Mouse (Mus musculus) lung, adult 18-20 months (tissue): ENCODE measurements around the gene Fads6.

Experiments used
- DNase-seq, 2 experiments: peaks; one replicate each; pipeline ENCODE4 v3.0.0; 2022; ENCODE audit warnings: mixed read lengths in 2 of 2

Gene Fads6

DNA sequence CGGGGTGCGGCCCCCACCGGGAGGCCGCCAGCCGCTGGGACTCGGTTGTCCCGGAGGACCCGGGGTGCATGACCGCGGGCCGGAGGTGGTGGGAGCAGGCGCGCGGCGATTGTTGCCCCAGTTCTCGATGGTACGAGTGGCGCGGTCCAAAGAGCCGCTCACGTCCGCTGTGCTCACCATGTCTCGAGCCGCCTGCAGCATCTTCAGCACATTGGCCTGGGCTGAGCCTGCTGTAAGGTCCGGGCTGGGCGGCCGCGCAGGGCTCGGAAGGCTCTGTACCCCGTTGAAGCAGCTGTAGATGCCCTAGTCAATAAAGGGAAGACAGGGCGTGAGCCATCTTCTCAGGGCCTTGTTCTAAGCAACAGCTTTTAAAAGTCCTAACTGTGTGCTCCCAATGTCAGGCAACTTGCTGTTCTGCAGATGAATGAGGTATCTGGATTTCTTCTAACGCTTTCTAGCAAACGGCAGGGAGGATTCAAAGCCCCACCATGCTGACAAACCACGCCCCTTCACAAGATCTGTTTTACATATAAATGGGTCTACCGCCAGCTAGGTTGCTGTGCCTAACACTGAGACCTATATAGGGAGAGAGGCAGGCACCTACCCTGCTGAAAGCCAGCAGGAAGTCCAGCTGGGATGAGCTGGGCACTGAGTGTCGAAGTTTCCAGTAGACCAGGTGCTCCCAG lies 46.9 kb downstream of the Fads6 start:
- DNase-seq, result no peak

DNA sequence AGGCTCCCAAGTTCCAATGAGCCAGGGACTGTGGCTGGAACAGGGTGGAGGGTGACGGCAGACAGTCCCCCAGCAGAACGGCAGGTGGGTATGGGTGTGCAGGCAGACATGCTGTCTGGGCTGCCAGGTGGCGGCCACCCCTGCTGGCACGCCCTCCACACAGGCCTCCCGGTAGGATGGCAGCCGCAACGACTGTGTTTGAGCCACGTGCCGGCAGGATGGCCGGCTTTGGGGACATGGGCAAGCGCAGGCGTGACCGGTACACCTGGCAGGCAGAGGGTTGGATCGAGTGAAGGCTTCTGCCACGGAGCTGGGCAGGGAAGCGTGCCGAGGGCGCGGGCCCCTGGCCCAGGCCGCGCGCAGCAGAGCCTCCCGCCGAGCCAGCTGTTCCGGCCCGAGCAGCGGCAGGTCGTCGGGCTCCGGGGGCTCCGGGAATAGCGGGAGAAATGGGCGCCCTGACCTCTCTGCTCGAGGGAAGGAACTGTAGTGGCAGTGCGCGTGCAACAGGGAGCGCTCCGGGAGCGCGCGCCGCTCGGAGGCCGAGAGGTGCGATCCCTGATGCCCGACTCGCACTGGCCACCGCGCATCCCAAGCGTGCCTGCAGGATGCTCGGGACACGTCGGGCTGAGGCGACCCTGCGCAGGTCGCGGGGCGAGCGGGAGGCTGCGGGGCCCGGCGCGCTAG lies 47.6 kb downstream of the Fads6 start:
- DNase-seq, result no peak

GRCm38 (mm10) chr11:115247945-115248344 lies 49.5 kb downstream of the Fads6 start:
- DNase-seq, result no peak

- DNase-seq, result no peak
Observed at GRCm38 (mm10) chr11:115247240-115247639, 50.2 kb downstream of the Fads6 start.

DNA sequence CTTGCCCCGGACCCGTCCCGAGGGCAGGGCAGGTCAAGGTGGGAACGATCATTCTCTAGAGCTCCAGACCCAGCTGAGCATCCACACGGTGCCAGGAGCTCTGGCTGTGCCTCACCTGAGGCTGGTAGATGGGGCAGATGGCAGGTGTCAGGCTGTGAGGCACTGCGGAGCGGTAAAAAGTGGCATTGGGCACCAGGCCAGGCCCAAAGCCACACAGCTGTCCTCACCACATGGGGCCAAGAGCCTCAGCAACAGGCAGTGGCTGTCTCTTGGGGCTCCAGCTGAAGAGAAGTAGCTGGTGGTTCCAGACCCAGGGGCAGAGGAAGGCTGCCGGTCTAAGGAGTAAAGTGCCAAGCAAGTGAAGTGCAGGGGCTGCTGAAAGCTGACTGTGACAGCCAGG lies 51.1 kb downstream of the Fads6 start:
- DNase-seq, result no peak

- peak; percentile 45 to 61 for DNase-seq
Observed at GRCm38 (mm10) chr11:115244840-115245239, 52.6 kb downstream of the Fads6 start.

- no peak for DNase-seq
Observed at GRCm38 (mm10) chr11:115243783-115244182, 53.7 kb downstream of the Fads6 start.

DNA sequence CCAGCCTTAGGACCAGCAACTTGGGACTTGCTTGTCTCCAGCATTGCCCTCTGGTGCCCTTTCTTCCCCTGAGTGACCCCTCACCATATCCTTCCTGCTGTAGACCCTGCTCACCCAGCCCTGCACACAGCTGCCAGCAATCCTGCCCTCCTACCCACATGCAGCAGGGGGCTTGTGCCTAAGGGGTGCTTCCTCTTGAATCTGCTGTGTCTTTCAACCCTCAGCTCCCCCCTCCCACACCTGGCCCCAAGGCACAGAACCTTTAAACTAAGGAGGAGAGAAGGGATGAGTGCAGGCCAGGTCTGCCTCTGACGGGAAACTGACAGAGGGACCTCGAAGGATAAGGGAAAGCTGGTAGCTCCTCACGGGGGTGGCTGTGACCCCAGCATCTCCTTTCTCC lies 54.7 kb downstream of the Fads6 start:
- no peak for DNase-seq

DNA sequence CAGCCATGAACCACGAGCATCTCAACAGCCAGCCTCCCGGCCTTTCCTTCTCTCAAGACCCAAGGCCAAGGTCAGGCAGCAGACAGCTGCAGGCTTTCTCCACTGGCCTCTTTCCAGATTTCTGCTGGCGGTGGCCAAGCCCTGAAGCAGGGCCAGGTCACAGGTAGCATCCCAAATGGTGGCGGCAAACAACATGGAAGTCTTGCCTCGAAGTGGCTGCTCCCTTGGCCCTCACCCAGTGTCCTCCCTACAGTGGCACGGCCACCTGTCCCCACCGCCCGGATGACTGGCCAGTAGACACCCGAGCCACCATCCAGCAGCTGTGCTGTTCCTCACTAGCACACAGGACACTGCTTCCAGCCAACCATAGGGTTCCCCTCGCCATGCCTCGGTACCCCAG lies 56.1 kb downstream of the Fads6 start:
- no peak for DNase-seq

- no peak for DNase-seq
Observed at GRCm38 (mm10) chr11:115236570-115236969, 60.9 kb downstream of the Fads6 start.

- DNase-seq, result no peak
Observed at GRCm38 (mm10) chr11:115234320-115235044, 63.0 kb downstream of the Fads6 start.

- DNase-seq, result no peak
Observed at GRCm38 (mm10) chr11:115233526-115234290, 63.8 kb downstream of the Fads6 start.

GRCm38 (mm10) chr11:115232889-115233288 lies 64.6 kb downstream of the Fads6 start:
- no peak for DNase-seq

DNA sequence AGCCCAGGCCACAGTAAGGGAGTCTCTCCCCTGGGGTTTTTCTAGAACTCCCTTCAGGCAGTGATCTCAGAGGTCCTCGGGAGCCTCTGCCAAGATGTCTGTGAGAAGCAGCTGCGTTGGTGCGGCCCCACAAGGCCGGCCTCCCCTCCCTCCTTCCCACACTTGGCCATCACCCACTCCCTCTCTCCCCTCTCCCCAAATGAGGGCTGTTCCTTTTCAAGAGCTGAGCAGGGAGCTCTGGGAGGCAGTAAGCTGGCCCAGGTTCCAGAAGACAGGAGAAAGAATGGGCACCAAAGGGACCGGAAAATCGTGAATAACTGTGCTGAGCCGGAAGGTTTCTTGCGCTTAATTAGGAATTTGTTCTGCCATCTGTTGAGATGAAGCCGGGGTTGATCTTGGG lies 65.5 kb downstream of the Fads6 start:
- no peak for DNase-seq

- DNase-seq, result no peak
Observed at GRCm38 (mm10) chr11:115231168-115231915, 66.1 kb downstream of the Fads6 start.
